Mouse (Mus musculus) lung, postnatal 0 days (tissue): Measurements from ENCODE around the gene Nodal. TPM values are rescaled to one million over a fixed set of nuclear protein-coding genes. Genes with fewer than 3 reads are reported as not detected.

Source experiments
- ATAC-seq: fragments of 200-750 bp; cut with Nextera tagmentation; 2 replicates; pipeline ENCODE4 v1.8.0; 2017; ENCODE audit warnings: moderate library complexity
- DNase-seq: peaks from one replicate; pipeline ENCODE4 v3.0.0-alpha.2; 2016; ENCODE audit warnings: low spot score
- H3K27ac ChIP-seq: fragments of 300-500 bp; sonication (generic); 2 replicates; pipeline ENCODE4 v1.5.1; 2014; ENCODE audit warnings: antibody characterized with exemption, mild to moderate bottlenecking, low read length, mixed read lengths
- H3K27me3 ChIP-seq: fragments of 300-500 bp; sonication (generic); replicated peaks from 2 replicates; pipeline ENCODE4 v1.6.1; 2014; ENCODE audit warnings: low read length, mixed read lengths; ENCODE audit not compliant: insufficient read depth
- H3K36me3 ChIP-seq: fragments of 300-500 bp; sonication (generic); 2 replicates; pipeline ENCODE4 v1.6.1; 2014; ENCODE audit warnings: low read length, mixed read lengths; ENCODE audit not compliant: insufficient read depth
- H3K4me1 ChIP-seq: fragments of 300-500 bp; sonication (generic); 2 replicates; pipeline ENCODE4 v1.6.1; 2014; ENCODE audit warnings: antibody characterized with exemption, low read depth, low read length, mixed read lengths; ENCODE audit not compliant: insufficient read depth
- H3K4me2 ChIP-seq: fragments of 300-500 bp; sonication (generic); replicated peaks from 2 replicates; pipeline ENCODE4 v1.6.1; 2014; ENCODE audit warnings: low read depth, mild to moderate bottlenecking, low read length, moderate library complexity, mixed read lengths
- H3K4me3 ChIP-seq: fragments of 300-500 bp; sonication (generic); 2 replicates; pipeline ENCODE4 v1.5.1; 2014; ENCODE audit warnings: low read depth, low read length
- H3K9ac ChIP-seq: fragments of 300-500 bp; sonication (generic); replicated peaks from 2 replicates; pipeline ENCODE4 v1.6.1; 2014; ENCODE audit warnings: low read depth, mild to moderate bottlenecking
- H3K9me3 ChIP-seq: fragments of 300-500 bp; sonication (generic); 2 replicates; pipeline ENCODE4 v1.6.1; 2016; ENCODE audit warnings: low read length, mixed read lengths
- CTCF ChIP-seq: IDR thresholded peaks from 2 replicates; pipeline ENCODE4 v1.5.1; 2016; ENCODE audit warnings: antibody characterized with exemption, mild to moderate bottlenecking
- EP300 ChIP-seq: IDR thresholded peaks from 2 replicates; pipeline ENCODE4 v1.6.1; 2016; ENCODE audit warnings: antibody characterized with exemption, mild to moderate bottlenecking, control low read depth
- WGBS: fragments of 180-500 bp; shearing (Covaris S2); extraction: QIAGEN DNeasy Blood & Tissue Kit; methylation state at CpG from one replicate; pipeline ENCODE4 v1.1.7; 2014; 5-methylcytosine and 5-hydroxymethylcytosine counted together
- polyA plus RNA-seq: library from polyadenylated mRNA; unstranded; fragments of >200 nt; fragmentation: Nextera tagmentation; extraction: Ambion mirVana; gene quantifications from 2 replicates; pipeline ENCODE4 v1.2.1, GENCODE M21; 2015

The Nodal gene
- polyA plus RNA-seq, 1 experiment from 2014 or later: 0.37 TPM

DNA sequence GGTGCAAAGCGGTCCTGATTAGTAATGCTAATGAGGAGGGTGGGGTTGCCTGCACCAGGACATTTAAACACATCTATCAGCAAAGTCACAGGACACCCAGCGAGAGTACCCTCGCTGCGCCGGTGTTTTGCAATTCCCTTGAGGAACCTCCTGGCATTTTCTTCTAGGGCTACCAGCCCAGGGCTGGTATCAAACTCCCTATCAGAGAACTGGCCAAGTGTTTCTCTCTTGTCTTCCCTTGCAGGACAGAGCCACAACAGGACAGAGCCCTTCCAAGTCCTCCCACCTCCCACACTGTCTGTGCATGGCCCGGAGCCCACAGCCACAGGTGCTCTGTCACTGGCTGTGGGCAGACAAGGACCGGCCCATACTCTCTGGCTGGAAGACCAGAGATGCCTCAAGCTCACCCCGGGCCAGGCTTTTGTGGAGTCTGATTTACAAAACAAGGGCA lies 35.5 kb upstream of the Nodal start:
- Histone ChIP-seq H3K4me3 (peak overlapping the region; percentile 76), H3K9ac (peak overlapping the region; percentile 72), H3K27me3 (no peaks in the 10 kb centered on the region), H3K4me2 (peak overlapping the region; percentile 89), H3K9me3 (no peaks in the 10 kb centered on the region), H3K27ac (peak overlapping the region; percentile 78), H3K36me3 (no peaks in the 10 kb centered on the region), H3K4me1 (peaks cover 25% of the 10 kb centered on the region)
- WGBS: 3% methylated on average over 8 of the region's 8 CpGs
- ATAC-seq (no peak), DNase-seq (peak; percentile 41)
- TF ChIP-seq EP300: no peak
- no peak for TF ChIP-seq CTCF

DNA sequence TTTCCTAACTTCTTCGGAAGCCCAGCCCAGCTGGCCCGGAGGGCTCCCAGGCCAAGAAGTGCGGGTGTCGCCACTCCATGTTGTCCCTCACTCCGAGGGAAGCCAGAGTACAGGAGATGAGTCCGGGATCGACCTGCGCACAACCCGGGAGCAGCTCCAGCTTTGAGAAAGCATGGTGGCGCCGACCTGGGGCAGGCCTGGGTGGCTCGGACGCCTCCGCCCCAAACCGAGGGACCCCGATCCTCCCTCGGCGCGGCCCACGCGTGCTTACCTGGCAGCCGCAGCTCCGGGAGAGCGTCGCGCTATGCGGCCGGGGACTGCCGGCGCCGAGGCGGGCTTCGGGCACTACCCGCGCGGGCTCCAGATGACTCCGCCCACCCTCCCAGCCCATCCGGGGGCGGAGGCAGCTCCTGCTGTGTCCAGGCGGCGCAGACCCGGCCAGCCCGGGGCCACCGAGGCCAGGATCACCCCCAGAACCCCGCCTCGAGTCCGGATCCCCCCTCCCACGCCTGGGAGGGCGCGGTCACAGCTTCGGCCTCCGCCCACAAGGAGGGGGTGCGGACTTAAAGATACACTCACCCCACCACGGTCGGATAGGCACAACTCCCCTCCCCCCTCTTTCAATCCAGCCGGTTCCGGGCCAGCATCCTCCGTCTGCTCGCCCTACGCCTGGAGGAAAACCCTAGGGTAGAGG lies 34.6 kb upstream of the Nodal start, which contains the start of gene Pald1:
Pald1 (minus strand) TSS at position 510 of the 694 bp plus-strand sequence.
- peaks cover 25% of the 10 kb centered on the region for H3K4me1 ChIP-seq
- peak within 1 kb of the TSS; percentile 78 for H3K27ac ChIP-seq
- peak within 1 kb of the TSS; percentile 72 for H3K9ac ChIP-seq
- DNase-seq (peak; percentile 93), ATAC-seq (peak; percentile 83)
- H3K36me3 ChIP-seq: no peaks in the 10 kb centered on the region
- H3K9me3 ChIP-seq: no peaks in the 10 kb centered on the region
- no peak for TF ChIP-seq EP300
- peak; percentile 13; the same call in 1 of the 2 replicates for TF ChIP-seq CTCF
- H3K27me3 ChIP-seq: no peaks in the 10 kb centered on the region
- H3K4me2 ChIP-seq: peak within 1 kb of the TSS; percentile 89
- peak within 1 kb of the TSS; percentile 76 for H3K4me3 ChIP-seq
- WGBS: 4% methylated on average over 58 of the region's 60 CpGs

DNA sequence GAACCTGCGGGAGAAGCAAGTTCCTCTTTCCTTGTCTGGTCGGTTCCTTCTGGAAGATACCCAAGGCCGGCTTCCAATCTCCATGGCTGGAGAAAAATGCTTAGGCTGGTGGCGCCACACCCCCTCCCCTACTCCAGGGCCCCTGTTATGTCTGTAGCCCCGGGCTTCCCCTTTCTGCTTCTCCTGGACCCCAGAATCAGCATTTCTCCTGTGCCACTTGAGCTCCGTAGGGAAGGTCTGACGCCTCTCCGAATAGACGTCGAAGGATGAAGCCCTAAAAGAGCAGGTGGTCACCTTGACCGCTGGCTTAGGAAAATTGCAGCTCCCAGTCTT lies 34.1 kb upstream of the Nodal start:
- H3K9ac ChIP-seq: peak overlapping the region; percentile 72
- peak overlapping the region; percentile 76 for H3K4me3 ChIP-seq
- H3K36me3 ChIP-seq: no peaks in the 10 kb centered on the region
- H3K4me1 ChIP-seq: peaks cover 24% of the 10 kb centered on the region
- 1% methylated on average over 11 of the region's 11 CpGs for WGBS
- ATAC-seq (0 out of 2 replicates have a peak, but pooled peaks have one; percentile 1), DNase-seq (no peak)
- peak overlapping the region; percentile 89 for H3K4me2 ChIP-seq
- TF ChIP-seq CTCF (no peak), EP300 (no peak)
- H3K27ac ChIP-seq: peak overlapping the region; percentile 78; the same call in 1 of the 2 replicates
- no peaks in the 10 kb centered on the region for H3K9me3 ChIP-seq
- H3K27me3 ChIP-seq: no peaks in the 10 kb centered on the region

DNA sequence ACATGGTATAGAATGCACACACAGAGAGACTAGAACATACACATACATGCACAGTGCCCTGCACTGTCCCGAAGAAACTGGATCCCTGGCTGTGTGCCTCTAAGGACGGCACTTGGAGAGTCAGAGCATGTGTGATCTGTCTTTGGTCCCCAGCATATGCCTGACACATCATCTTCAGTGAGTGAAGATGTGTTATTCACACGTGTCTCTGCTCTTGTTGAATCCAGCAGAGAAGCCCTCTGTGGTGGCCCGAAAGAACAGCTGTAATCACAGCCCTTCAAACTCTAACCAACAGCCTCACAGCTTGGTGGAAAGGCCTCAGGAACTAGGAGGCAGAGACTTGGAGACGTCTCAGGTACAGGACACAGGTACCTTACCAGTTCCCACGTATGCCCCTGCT lies 32.6 kb upstream of the Nodal start:
- Histone ChIP-seq H3K4me2 (no peak overlapping the region), H3K36me3 (no peaks in the 10 kb centered on the region), H3K27me3 (no peaks in the 10 kb centered on the region), H3K4me3 (no peak overlapping the region), H3K27ac (peak overlapping the region; percentile 76), H3K4me1 (peaks cover 13% of the 10 kb centered on the region), H3K9me3 (no peaks in the 10 kb centered on the region), H3K9ac (no peak overlapping the region)
- ATAC-seq: peak; percentile 32
- peak; percentile 86 for DNase-seq
- 55% methylated on average over 6 of the region's 6 CpGs for WGBS
- TF ChIP-seq CTCF (no peak), EP300 (no peak)

DNA sequence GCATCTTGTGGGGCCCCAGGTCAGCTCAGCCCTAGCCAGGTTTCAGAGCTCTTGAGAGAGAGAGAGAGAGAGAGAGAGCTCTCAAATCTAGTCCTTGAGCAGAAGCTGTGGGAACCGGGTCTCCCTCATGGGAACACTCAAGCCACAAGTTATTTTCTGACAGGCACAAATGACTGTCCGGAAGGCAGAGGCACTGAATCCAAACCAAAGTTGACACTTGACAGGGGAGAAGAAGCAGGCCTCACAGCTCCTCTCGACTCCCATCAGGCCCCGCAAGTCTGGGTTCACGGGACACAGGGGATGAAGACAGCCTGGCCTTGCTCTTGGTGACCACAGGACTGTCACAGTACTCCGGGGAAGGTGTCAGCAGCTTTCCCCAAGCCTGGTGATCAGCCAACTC lies 31.5 kb upstream of the Nodal start:
- Histone ChIP-seq H3K27me3 (no peaks in the 10 kb centered on the region), H3K4me2 (no peak overlapping the region), H3K9ac (no peak overlapping the region), H3K4me1 (peaks cover 11% of the 10 kb centered on the region), H3K36me3 (no peaks in the 10 kb centered on the region), H3K4me3 (no peak overlapping the region), H3K27ac (peak overlapping the region; percentile 62; the same call in 1 of the 2 replicates), H3K9me3 (no peaks in the 10 kb centered on the region)
- TF ChIP-seq CTCF: no peak
- TF ChIP-seq EP300: peak; percentile 84
- DNase-seq: peak; percentile 92
- WGBS: 36% methylated on average over 6 of the region's 6 CpGs
- peak; percentile 59 for ATAC-seq

DNA sequence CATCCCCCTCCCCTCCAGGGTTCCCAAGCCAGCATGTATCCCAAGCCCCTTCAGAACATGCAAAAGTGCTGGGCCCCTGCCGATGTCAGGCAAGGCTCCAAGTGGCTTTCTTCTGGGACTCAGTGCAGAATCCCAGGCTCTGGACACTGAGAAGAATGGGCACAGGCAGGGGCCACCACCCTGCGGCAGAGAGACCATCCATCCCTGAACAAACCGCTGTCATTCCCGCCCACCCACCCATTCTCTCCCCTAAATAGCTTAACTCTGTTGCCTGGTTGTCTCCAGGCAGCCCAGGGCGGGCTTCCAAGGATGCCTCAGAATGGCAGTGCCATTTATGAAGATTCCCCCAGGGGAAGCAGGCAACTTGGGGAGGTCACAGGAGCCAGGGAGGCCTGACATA lies 28.8 kb upstream of the Nodal start:
- H3K9ac ChIP-seq: no peak overlapping the region
- TF ChIP-seq CTCF: no peak
- TF ChIP-seq EP300: no peak
- no peak overlapping the region for H3K4me2 ChIP-seq
- no peak overlapping the region for H3K27ac ChIP-seq
- no peaks in the 10 kb centered on the region for H3K9me3 ChIP-seq
- no peak for DNase-seq
- H3K4me3 ChIP-seq: no peak overlapping the region
- H3K4me1 ChIP-seq: peaks cover 2% of the 10 kb centered on the region
- 90% methylated on average over 5 of the region's 5 CpGs for WGBS
- no peak for ATAC-seq
- H3K27me3 ChIP-seq: no peaks in the 10 kb centered on the region
- H3K36me3 ChIP-seq: no peaks in the 10 kb centered on the region
